8 mouse cellular contexts compared by ENCODE assay signal in genomic region chr5:135134534-135134933, GRCm38 (mm10). TPM values are rescaled to one million over a fixed set of nuclear protein-coding genes. Genes with fewer than 3 reads are reported as not detected.
DNase-seq lines count a peak whose midpoint lies in the region; ATAC-seq and TF ChIP-seq lines count a peak whose summit lies in the region.

No protein-coding gene starts in this region.

- peaks cover 68% of the 10 kb centered on the region for H3K27me3 ChIP-seq in heart, embryonic 13.5 days (replicated peaks)
- peaks cover 59% of the 10 kb centered on the region for H3K27me3 ChIP-seq in limb, embryonic 10.5 days (ENCODE audit: low read depth, poor library complexity, severe bottlenecking)
- peaks cover 27% of the 10 kb centered on the region for H3K27me3 ChIP-seq in stomach, embryonic 15.5 days (replicated peaks)

- H3K4me1 ChIP-seq in heart, embryonic 13.5 days, result peaks cover 10% of the 10 kb centered on the region
- peaks cover 14% of the 10 kb centered on the region for H3K4me1 ChIP-seq in limb, embryonic 10.5 days
- 0 out of 2 replicates have a peak, but pooled peaks cover 3% of the 10 kb centered on the region for H3K4me1 ChIP-seq in stomach, embryonic 15.5 days

- no peak for TF ChIP-seq POLR2A in brain, embryonic 14.5 days (IDR thresholded peaks at IDR 0.05; ENCODE audit: borderline replicate concordance, extremely low read depth, insufficient read depth, insufficient read length, poor library complexity, severe bottlenecking)

- peak overlapping the region; percentile 60 for H3K4me2 ChIP-seq in heart, embryonic 13.5 days
- peak overlapping the region; percentile 51 for H3K4me2 ChIP-seq in stomach, embryonic 15.5 days

- TF ChIP-seq CTCF in left cerebral cortex, adult 2 months (IDR thresholded peaks at IDR 0.05), result peak; percentile 52
- peak; percentile 66; the same call in 1 of the 2 replicates for TF ChIP-seq CTCF in brain, embryonic 14.5 days (IDR thresholded peaks at IDR 0.05; ENCODE audit: borderline replicate concordance, extremely low read depth, insufficient read depth, insufficient read length)

- H3K36me3 ChIP-seq in heart, embryonic 13.5 days, result no peaks in the 10 kb centered on the region
- no peaks in the 10 kb centered on the region for H3K36me3 ChIP-seq in limb, embryonic 10.5 days
- H3K36me3 ChIP-seq in stomach, embryonic 15.5 days, result no peaks in the 10 kb centered on the region

- whole genome bisulfite sequencing in heart, embryonic 13.5 days, result 4% methylated on average over 8 of the region's 8 CpGs
- WGBS in limb, embryonic 10.5 days, result 4% methylated on average over 8 of the region's 8 CpGs
- WGBS in stomach, embryonic 15.5 days, result 6% methylated on average over 8 of the region's 8 CpGs

- intact Hi-C loops in left cerebral cortex, adult 2 months (cut with DNase I), result no loop called here

- no peak for ATAC-seq in heart, embryonic 13.5 days (ENCODE audit: extremely low read depth, insufficient number of reproducible peaks, low FRiP score, low TSS enrichment)
- no peak for ATAC-seq in stomach, embryonic 15.5 days (ENCODE audit: insufficient read depth, low FRiP score, low read depth)

- DNase-seq in left cerebral cortex, adult 2 months (ENCODE audit: extremely low spot score in 1 of 2, low spot score in 2 of 2), result peak in 1 of 2 experiments; percentile 18
- DNase-seq in left cerebral cortex, adult 11 months (ENCODE audit: low spot score), result no peak
- peak; percentile 20 for DNase-seq in brain, embryonic 14.5 days (ENCODE audit: low read depth)
- DNase-seq in limb, embryonic 10.5 days (ENCODE audit: low spot score), result peak; percentile 54
- DNase-seq in mesoderm, embryonic 11.5 days (ENCODE audit: low read depth, low spot score), result peak; percentile 61
- DNase-seq in cerebellum, adult 11-12 months, result no peak

- no peak overlapping the region for H3K9ac ChIP-seq in heart, embryonic 13.5 days
- no peak overlapping the region for H3K9ac ChIP-seq in stomach, embryonic 15.5 days

- peak overlapping the region; percentile 30 for H3K4me3 ChIP-seq in left cerebral cortex, adult 2 months
- H3K4me3 ChIP-seq in heart, embryonic 13.5 days, result peak overlapping the region; percentile 33
- H3K4me3 ChIP-seq in limb, embryonic 10.5 days, result peak overlapping the region; percentile 24; the same call in 1 of the 2 replicates
- peak overlapping the region; percentile 12 for H3K4me3 ChIP-seq in stomach, embryonic 15.5 days (replicated peaks)

- no peak overlapping the region for H3K27ac ChIP-seq in left cerebral cortex, adult 2 months
- no peak overlapping the region for H3K27ac ChIP-seq in heart, embryonic 13.5 days (replicated peaks)
- no peak overlapping the region for H3K27ac ChIP-seq in limb, embryonic 10.5 days
- H3K27ac ChIP-seq in stomach, embryonic 15.5 days, result no peak overlapping the region

- 0 out of 2 replicates have a peak, but pooled peaks cover 6% of the 10 kb centered on the region for H3K9me3 ChIP-seq in heart, embryonic 13.5 days
- no peaks in the 10 kb centered on the region for H3K9me3 ChIP-seq in limb, embryonic 10.5 days (replicated peaks)
- no peaks in the 10 kb centered on the region for H3K9me3 ChIP-seq in stomach, embryonic 15.5 days

RNA-seq across cellular contexts. Expression of gene Tbl2, which starts 14.9 kb away (rescaled TPM):
- total RNA-seq in left cerebral cortex, adult 2 months (2021), result 10 to 100 TPM; 26.1 to 27.0 TPM
- polyA plus RNA-seq in brain, embryonic 14.5 days (2012; rRNA removed), result 11.5 and 14.1 TPM in 2 replicates
- polyA plus RNA-seq in heart, embryonic 13.5 days (2015; fragmentation: Nextera tagmentation; extraction: Ambion mirVana), result 18.0 and 18.1 TPM in 2 replicates
- polyA plus RNA-seq in limb, embryonic 10.5 days (2016; fragmentation: Nextera tagmentation; extraction: Ambion mirVana), result 19.4 and 30.7 TPM in 2 replicates
- 20.9 and 27.0 TPM in 2 replicates for polyA plus RNA-seq in stomach, embryonic 15.5 days (2015; fragmentation: Nextera tagmentation; extraction: Ambion mirVana)

RNA-seq across cellular contexts. Expression of gene Bcl7b, which starts 33.5 kb away (rescaled TPM):
- 10 to 100 TPM; 50.6 to 54.6 TPM for total RNA-seq in left cerebral cortex, adult 2 months (2021)
- polyA plus RNA-seq in brain, embryonic 14.5 days (2012; rRNA removed), result 22.6 and 22.9 TPM in 2 replicates
- polyA plus RNA-seq in heart, embryonic 13.5 days (2015; fragmentation: Nextera tagmentation; extraction: Ambion mirVana), result 33.7 and 38.0 TPM in 2 replicates
- polyA plus RNA-seq in limb, embryonic 10.5 days (2016; fragmentation: Nextera tagmentation; extraction: Ambion mirVana), result 44.5 and 45.4 TPM in 2 replicates
- 48.4 and 56.0 TPM in 2 replicates for polyA plus RNA-seq in stomach, embryonic 15.5 days (2015; fragmentation: Nextera tagmentation; extraction: Ambion mirVana)

RNA-seq across cellular contexts. Expression of gene Mlxipl, which starts 44.8 kb away (rescaled TPM):
- 1 to 10 TPM; 3.7 to 3.8 TPM for total RNA-seq in left cerebral cortex, adult 2 months (2021)
- polyA plus RNA-seq in brain, embryonic 14.5 days (2012; rRNA removed), result 1.8 and 1.9 TPM in 2 replicates
- 1.2 and 1.3 TPM in 2 replicates for polyA plus RNA-seq in heart, embryonic 13.5 days (2015; fragmentation: Nextera tagmentation; extraction: Ambion mirVana)
- polyA plus RNA-seq in limb, embryonic 10.5 days (2016; fragmentation: Nextera tagmentation; extraction: Ambion mirVana), result 2.5 and 5.1 TPM in 2 replicates
- 5.8 and 7.5 TPM in 2 replicates for polyA plus RNA-seq in stomach, embryonic 15.5 days (2015; fragmentation: Nextera tagmentation; extraction: Ambion mirVana)

RNA-seq across cellular contexts. Expression of gene Baz1b, which starts 52.5 kb away (rescaled TPM):
- total RNA-seq in left cerebral cortex, adult 2 months (2021), result 10 to 100 TPM; 76.2 to 79.7 TPM
- polyA plus RNA-seq in brain, embryonic 14.5 days (2012; rRNA removed), result 56.5 and 70.7 TPM in 2 replicates
- 21.9 and 24.4 TPM in 2 replicates for polyA plus RNA-seq in heart, embryonic 13.5 days (2015; fragmentation: Nextera tagmentation; extraction: Ambion mirVana)
- polyA plus RNA-seq in limb, embryonic 10.5 days (2016; fragmentation: Nextera tagmentation; extraction: Ambion mirVana), result 58.1 and 68.3 TPM in 2 replicates
- 37.3 and 40.1 TPM in 2 replicates for polyA plus RNA-seq in stomach, embryonic 15.5 days (2015; fragmentation: Nextera tagmentation; extraction: Ambion mirVana)

RNA-seq across cellular contexts. Expression of gene Vps37d, which starts 56.5 kb away (rescaled TPM):
- 10 to 100 TPM; 26.8 to 30.8 TPM for total RNA-seq in left cerebral cortex, adult 2 months (2021)
- polyA plus RNA-seq in brain, embryonic 14.5 days (2012; rRNA removed), result 63.2 and 75.0 TPM in 2 replicates
- polyA plus RNA-seq in heart, embryonic 13.5 days (2015; fragmentation: Nextera tagmentation; extraction: Ambion mirVana), result 3.0 and 3.3 TPM in 2 replicates
- polyA plus RNA-seq in limb, embryonic 10.5 days (2016; fragmentation: Nextera tagmentation; extraction: Ambion mirVana), result 8.5 and 12.7 TPM in 2 replicates
- 7.3 and 7.6 TPM in 2 replicates for polyA plus RNA-seq in stomach, embryonic 15.5 days (2015; fragmentation: Nextera tagmentation; extraction: Ambion mirVana)

Comparison
In these comparisons a context has a peak if more than half of its experiments do, and no peak if none do; other contexts are left out.
1. DNase-seq: peak in brain, embryonic 14.5 days (single experiment), limb, embryonic 10.5 days (single experiment) and mesoderm, embryonic 11.5 days (single experiment); none in left cerebral cortex, adult 11 months (single experiment) and cerebellum, adult 11-12 months (single experiment).
2. Peak in every context shown above with its lines, with median percentiles within 50 percentile points of each other: H3K4me3 ChIP-seq.